Mouse (Mus musculus) thymus, postnatal 36 days (tissue): ENCODE measurements around the gene Tns3.

Experiments
- DNase-seq, 2 experiments: peaks; one replicate each; pipeline ENCODE4 v3.0.0; 2022; ENCODE audit warnings: mixed read lengths in 2 of 2

Gene Tns3

DNA sequence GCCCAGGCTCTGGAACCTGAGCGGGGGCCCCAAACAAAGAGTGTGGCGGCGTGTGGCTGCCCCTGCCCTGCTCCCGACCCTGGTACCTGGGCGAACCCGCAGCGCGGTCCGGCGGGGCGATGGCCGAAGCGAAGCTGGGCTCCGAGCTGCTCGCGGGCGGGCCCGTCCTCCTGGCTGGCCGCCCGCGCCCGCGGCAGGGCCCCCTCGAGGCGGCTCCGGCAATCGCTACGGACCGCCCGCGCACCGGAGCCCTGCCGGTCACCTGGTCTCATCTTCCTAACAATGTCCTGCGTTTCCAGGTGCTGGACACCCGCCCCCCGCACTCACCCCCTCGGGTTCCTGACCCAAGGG is at the start of gene Tns3:
Gene Tns3, minus strand, starts transcription at position 143 of the 351 bp plus-strand sequence.
- DNase-seq = no peak

DNA sequence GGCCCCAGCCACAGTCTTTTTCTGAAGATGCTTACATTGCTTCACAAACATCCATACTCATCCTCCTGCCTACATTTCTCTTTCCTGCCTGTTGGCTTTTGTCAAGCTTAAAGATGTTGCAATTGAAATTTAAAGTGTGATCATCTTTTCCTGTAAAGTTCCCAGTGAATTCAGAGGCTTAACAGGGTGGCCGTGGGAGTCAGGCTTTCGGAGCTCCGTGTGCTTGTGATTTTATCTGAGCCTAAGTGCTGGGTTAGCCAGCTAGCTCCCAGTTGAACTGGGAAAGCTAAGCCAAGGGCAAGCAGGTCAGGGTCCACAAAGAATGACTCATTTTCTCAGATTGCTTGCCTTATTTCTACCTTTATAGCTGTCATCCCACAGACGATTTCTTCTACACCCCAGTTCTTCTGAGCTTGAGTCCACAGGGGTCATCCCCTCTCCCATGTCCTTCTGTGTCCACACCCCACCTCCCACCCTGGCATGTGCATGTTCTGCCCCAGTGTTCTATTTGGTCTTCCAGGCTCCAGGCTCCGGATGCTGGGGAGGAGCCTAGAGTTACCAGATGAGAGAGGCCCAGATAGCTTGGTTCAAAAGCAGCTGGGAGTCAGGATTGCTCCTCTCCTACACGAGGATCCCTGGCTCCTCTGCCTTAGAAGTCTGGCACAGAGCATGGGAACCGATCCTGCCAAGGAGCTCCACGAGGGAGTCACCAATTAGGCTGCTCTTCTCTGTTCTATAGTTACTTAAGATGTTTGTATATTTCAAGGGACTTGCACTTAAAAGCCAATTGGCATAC is 42.1 kb upstream of the Tns3 start:
- DNase-seq = no peak

DNA sequence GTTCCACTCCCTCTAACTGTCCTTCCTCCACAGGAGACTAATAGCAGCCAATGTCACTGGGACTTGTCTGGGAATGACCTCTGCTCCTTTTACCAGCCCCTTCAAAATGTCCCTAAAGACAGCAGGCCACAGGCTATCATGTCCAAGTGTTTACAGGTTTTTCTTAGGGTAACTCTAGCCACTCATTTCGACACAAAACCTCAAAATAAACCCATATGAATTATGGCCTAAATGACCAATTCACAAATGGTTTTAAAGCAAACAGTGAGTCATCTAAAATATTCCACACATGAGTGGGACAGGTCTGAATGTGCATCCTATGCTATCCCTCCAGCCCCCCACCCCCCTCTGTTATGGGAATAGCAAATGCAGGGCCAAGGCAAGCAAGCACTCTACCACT is 40.8 kb upstream of the Tns3 start:
- DNase-seq = no peak

DNA sequence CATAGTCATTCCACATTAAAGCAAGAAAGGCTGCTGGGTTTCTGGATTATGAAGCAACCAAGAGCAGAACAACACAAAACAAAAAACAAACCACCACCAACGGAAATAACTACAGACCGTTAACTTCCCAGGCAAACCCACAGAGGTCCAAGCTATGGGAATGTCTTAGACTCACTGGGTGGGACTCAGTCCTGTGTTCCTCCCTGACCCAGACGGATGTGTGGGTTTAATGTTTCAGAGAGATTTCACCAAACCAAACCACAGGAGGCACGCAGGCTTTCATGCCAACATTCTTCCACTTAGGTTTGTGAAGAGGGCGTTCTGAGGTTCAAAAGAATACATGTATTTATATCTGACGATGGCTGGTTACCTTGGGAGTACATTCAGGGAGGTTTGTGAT is 39.5 kb upstream of the Tns3 start:
- no peak for DNase-seq

DNA sequence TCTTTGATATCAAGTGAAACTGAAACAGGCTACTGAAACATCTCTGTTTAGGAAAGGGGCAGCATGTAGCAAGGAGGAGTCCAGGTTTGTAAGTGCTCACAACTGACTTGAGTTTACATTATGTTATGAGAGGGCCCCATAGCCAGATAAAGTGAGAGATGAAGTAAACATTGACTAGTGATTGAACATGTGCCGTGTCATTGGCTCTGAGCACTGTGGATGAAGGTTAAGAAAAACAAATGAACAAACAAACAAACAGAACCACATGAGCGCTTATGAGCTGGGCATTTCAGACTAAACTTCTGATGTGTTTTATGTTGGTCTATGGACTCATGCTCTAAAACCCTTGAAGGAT is 38.2 kb upstream of the Tns3 start:
- no peak for DNase-seq

DNA sequence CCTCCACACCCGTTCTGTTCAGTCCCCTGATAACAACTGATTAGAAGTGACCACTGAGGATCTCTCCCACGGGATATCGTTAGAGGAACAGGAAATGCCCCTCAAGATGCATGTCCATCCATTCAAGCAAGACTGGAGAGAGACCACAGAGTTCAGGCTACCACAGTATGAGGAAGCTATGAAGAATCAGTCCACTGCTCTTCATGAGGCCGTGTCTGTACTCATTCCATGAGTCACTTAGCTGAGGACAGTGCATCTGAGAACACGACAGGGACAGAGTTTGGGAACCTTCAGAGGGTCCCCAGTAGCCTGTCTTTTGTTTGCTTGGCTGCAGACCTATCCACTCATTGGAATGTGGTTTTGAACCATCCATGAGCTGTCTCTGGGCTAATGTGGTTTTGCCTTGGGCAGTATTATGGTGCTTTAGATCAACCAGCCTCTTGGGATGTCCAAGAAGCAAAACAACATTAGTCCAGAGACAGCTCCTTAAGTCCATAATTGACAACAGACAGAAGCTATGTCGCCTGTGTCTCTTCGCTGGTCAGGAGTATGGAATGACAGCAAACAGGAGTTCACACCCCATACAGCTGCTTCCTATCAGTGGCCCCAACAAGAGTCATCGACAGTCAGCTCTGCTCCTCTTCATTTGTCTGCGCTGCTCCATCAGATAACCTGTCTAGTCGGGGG is 37.7 kb upstream of the Tns3 start:
- DNase-seq = no peak

DNA sequence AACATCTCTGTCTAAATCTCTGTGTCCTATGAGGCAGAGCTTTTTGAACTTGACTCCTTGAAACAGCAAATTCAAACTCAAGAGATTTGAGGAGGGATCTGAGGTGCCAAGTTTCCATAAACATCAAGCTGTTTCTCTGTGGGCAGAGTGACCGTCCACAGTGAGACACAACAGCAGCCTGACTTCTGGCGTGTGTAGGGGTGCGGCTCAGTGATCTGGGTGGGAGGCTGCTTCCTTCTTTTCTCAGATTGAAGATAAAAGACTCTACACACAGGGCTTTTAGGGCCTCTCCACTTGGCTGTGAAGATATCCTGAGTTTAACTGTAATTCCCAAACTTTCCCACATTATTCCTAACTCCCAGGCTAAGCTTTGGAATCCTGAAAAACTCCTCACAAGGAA is 37.1 kb upstream of the Tns3 start:
- DNase-seq = no peak

DNA sequence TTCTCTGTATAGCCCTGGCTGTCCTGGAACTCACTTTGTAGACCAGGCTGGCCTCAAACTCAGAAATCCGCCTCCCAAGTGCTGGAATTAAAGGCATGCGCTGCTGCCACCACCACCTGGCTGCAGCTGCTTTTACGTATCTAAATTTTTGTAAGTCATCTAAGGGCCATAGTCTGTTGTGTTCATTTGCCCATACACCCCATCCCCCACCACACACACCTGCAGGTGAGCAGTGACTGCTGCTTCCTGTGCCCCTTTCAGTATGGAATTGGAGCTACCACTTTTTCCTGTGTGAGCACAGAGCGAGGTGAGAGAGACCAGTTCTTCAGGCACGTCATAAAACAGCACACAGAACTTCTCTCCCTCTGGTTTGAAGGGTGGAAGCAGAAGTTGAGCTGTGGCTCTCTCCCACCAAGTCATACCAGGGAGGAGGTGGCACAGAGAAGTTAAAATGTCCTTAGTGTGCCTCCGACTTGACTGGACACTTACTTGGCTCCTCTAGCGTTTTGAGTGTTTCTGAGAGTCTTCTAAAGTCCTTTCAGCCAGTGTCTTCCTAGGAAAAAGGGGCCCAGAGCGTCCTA is 36.4 kb upstream of the Tns3 start:
- peak; percentile 72 to 85 for DNase-seq

DNA sequence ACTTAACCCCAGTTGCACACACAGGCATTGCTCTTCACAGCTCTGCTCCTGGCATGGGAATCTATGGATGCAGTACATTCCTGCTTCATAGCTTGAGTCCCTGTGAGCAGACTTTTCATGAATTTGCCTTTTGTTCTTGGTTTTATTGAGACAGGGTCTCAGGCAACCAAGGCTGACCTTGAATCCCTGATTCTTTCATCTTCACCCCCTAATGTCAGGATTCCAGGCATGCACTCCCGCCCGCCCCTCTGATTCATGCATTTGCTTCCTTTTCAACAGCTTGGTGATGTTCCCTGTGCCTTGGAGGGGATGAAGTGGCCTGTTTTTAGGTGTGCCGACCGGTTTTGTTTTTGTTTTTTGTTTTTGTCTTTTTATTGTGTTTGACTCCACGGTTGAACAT is 35.4 kb upstream of the Tns3 start:
- DNase-seq = no peak

DNA sequence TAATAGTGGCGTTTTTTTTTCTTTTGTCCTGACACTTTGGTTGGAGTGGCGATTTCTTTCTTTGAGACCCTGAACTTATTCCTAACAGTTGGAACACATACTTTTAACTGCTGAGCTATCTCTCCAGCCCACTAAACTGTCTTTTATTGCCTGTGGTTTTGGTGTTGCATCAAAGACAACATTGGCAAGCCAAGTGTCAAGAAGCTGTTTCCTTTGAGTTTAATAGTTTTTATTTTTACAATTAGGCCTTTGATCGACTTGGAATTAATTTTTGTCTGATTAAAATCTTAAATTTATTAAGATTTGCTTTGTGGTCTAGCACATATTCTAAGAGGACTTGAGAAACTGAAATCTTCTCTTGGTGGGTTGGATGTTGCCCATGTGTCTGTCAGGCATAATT is 33.3 kb upstream of the Tns3 start:
- DNase-seq = no peak

DNA sequence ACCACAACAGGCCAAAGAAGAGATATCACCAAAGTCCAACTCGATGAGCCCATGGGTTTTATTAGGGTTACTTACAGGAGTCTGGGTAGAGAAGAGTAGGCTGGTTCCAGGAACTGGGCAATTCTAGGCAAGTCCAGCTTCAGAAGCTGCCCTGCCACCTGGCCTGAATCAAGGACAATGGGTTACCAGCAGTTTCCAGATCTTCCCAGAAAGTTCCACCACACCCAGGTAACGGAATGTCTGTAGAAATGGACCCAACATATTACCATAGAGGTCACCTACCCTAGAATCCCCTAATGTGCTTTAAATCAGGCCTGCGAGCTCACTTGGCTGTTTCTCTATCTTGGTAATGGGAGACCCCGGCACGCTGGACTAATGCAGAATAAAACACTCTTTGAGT is 29.8 kb upstream of the Tns3 start:
- DNase-seq = no peak

DNA sequence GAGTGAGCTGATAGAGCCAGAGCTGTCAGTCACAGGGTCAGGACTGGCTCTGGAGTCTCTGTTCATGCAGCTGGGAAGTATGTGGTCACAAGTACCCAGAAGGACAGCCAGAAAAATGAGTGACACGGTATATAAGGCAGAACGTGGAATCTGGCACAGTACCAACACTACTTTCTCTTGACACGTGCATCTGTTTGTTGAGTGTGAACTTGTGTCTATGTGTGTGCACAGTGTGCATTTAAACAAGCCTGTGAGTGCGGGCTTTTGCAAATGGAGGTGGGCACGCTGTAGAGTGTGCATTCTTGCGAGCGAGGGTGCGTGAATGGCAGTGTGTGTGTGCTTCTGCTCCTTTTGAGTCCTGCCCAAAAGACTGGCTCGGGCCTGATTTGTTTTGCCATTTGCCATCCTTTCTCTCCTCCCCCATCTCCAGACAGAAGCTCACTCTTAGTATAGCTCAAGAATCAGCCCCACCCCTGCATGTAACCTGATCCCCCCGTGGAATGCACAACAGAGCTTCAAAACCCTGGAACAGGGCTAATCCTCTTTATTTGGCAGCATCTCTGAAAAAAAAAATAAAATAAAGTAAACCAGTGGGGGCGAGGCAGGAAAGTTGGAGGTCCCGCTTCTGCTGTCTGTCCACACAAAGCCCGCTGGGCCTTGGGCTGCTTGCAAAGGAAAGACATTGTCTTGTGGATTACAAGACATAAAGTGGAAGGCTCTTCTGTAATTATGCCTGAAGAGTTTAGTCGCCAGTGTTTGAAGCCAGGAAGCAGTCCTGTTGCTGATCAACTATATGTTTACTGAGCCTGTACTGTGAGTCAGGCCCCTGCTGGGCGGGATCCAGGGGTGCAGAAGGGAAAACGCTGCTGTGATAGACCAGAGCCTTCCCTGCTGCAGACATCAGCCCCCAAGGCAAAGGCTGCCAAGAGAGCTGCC is 28.5 kb upstream of the Tns3 start:
- DNase-seq = no peak

DNA sequence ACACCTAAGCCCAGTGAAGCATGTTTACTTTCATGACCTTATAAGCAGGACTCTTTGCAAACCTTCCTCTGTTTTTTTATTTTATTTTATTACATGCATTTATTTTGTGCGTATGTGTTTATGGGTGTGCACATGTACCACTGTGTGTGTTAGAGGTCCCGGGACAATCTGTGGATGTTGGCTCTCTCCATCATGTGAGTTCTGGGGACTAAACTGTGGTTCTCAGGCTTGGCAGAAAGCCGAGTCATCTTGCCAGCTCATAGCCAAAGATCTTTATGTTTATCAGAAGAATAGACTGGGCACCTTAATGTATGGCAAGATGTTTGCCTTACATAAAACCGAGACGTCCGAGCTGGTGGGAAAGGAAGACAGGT is 27.8 kb upstream of the Tns3 start:
- no peak for DNase-seq

DNA sequence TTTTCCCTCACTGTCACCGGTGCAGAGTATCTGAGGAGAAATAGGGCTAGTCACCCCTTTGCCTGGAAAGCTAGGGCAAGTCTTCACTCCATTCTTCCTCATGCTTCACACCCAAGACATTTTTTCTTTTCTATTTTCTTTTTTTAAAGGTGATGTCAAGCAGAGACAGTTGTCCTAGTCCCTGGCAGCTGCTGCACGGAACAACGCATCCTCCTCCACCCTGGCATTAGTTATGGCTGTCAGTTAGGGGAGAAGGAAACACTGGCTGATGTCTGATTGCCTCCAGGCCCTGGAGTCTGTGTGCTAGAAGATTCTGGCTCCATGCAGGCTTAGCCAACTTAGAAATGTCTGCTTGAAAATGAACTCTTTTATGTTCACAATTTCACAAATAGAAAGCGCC is 27.3 kb upstream of the Tns3 start:
- no peak for DNase-seq

DNA sequence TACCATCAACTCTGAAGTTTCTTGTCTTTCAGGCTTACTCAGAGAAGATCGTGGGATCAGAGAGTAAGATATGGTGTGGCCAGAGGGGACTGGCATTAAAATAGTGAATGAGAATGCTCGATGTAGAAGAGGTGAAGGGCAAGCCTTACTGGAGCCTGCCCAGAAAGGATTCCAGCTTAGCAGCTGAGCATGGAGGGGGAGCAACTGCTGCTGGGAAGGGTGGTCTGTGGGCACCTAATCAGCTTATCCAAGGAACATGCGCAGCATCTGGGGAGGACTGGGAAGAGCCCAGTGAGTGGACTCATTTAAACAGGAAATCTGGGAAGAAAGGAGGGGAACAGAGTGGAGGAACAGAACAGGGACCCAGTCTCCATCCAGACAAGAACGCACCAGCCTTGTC is 26.3 kb upstream of the Tns3 start:
- DNase-seq = no peak

DNA sequence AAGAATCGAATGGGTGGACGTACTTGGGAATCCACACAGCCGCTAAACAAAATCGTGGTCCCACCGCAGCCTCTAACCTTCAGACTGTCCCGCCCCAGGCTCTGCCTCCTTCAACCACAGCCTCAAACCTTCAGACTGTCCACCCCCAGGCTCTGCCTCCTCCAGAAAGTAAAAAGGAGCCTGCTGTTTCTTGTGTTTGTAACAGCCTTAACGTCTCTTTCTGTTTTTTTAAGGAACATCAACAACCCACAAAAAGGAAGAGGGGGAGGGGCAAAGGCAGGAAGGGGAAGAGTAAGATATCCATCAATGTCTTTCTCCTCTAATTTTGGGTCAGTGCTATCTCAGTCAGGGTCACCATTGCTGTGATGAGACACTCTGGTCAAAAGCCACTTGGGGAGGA is 25.2 kb upstream of the Tns3 start:
- DNase-seq = peak; percentile 29 to 53

DNA sequence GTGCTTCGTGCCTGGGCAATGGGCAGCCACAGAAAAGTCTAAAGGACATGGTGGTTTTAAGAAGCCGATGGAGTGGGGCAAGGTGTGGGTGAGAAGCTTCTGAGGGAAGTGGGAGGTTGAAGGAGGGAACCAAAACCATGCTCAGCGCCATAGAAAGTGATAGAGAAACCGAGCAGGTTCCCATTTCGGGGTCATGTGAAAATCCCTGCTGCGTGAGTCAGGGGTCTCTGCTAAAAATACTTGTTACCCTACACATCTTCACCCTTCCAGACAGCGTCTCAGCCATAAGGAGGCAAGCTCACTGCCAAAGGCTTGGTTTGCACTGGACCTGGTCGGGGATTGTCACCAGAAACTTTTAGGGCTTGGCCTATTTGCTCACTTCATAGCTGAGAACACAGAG is 24.6 kb upstream of the Tns3 start:
- DNase-seq = no peak

DNA sequence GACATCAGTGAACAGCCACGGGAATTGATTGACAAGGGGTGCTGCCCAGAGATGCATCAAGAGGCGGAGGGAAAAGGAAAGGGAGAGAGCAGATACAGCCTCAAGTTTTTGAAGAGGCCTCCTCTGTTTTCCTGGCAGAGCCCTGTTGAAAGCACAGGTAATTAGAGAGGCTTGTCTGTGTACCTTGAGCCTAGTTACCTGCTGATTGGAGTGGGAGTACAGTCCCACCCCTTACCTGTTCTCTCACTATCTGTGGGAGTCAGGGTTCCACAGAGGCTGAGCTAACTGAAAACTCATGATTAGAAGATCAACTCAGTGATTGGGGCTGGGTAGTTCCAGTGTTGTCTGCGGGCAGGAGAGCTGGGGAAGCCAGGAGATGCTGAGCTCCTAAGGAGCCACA is 22.2 kb upstream of the Tns3 start:
- DNase-seq = no peak

DNA sequence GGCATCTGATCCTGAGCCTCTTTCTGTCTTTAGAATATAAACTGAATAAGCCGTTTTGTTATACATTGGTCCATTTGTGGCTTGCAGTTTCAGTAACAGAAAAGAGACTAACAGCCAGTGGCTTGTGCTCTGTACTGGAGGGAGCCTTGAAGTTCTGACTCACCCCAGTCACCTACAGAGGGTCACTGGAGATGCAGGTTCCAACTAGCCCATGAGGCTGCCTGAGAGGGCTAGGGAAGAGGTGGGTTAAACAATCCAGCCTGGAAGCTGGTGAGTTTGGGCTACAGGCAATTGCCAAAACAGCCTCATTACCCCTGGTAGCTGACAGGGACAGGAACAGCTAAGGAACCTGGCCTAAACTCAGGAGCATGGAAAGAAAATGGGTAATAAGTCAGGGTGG is 21.7 kb upstream of the Tns3 start:
- DNase-seq = no peak

DNA sequence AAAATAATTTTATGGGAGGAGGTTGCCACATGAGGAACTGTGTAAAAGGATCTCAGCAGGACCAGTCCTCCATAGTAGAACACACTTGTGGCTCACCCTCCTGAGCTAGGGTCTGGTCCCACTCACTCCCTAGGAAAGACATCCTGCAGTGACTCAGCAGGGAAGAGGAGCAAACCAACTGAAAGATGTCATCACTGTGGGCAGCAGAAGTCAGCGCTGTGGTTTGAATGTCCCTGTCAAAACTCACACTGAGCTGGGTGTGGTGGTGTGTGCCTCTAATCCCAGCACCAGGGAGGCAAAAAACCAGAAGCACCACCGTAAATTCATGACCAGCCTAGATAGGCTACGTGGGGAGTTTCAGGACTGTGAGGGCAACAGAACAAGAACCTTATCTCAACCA is 20.9 kb upstream of the Tns3 start:
- no peak for DNase-seq

DNA sequence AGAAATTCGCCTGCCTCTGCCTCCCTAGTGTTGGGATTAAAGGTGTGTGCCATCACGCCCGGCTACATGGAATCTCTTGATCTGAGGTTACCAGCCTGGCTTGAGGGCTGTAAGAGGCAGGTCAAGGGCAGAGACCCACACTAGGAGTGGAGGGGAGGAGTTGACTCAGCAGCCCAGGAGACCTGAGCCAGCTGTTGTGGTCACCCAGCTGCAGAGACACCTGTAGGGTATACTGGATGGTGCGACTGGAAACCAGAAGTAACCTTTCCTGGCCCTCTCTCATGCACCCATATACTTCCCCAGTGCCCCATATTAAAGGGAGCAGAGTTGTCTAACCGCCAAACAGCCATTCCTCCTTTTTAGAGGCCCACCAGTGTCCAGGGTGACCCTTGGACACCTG is 19.9 kb upstream of the Tns3 start:
- DNase-seq = peak; percentile 50 to 69

DNA sequence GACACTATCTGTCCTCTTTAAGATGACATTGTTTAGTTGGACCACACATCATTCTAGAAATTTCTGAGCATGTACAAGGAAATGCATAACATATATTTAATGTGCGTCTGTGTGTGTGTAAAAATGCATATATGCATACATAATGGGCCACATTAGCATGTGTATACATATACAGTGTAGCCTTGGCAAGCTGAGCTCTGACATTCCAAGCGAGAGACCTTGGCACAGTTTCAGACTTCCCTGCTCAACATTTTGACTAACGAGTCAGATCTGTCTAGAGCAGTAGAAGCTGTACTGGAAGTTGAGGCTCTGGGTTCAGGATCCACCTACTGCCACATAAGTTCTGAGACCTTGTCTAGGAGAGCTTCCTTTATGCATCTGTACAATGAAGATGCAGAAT is 17.0 kb upstream of the Tns3 start:
- DNase-seq = no peak

DNA sequence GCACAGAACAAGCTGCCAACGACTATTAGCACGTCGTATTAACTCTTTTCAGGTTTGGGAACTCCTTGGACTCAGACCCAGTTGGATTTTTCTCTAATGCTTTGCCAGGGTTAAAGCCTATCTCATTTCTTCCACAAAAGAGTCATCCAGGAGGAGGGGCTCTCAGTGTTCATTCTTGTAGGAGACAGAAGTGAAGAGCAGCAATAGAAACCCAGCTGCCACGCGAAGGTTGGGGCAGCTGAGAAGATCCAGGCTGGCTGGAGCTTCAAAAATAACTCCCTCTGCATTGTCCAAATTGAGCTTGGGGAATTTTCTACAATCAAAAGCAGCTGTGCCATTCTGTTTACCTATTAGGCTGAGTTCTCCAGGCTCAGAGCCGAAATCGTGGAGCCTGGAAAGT is 16.3 kb upstream of the Tns3 start:
- no peak for DNase-seq

DNA sequence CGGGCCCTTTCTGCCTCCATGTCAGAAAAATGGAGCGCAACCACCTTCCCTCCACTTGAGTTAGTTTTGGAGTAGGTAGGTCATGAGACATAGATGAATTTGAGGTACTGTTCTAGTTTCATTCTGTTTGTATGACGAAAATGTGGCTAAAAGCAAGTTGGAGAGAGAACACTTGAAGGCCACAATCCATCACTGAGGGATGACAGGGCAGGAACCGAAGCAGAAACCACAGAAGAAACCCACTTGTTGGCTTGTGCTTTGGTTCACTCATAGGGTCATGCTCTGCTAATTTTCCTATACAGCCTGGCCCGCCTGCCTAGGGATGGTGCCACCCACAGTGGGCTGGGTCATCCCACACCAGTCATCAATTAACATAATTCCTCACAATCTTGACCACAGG is 14.9 kb upstream of the Tns3 start:
- no peak for DNase-seq
